Comparison of ENCODE assay signal across 23 mouse cellular contexts in genomic region chr6:129186022-129186421, GRCm38 (mm10). TPM values are rescaled to one million over a fixed set of nuclear protein-coding genes. Genes with fewer than 3 reads are reported as not detected.
DNase-seq lines count a peak whose midpoint lies in the region; ATAC-seq and TF ChIP-seq lines count a peak whose summit lies in the region.
"Had no signal": no experiment of that assay in that cellular context is flagged by ENCODE, and none has a peak within 500 bp of the region (broad histone marks: within the 10 kb centered on the region; RNA-seq: fewer than 3 reads in every experiment).

No protein-coding gene starts in this region.

- WGBS in lung, adult 2 months = 72% methylated on average over 4 of the region's 4 CpGs
- WGBS in hindbrain, embryonic 12.5 days = 87% methylated on average over 4 of the region's 4 CpGs

- peak; percentile 54 for ATAC-seq in inflammation-experienced regulatory T-cells, adult 6 months
- ATAC-seq in hindbrain, embryonic 12.5 days (ENCODE audit: low FRiP score) = no peak
- ATAC-seq: forebrain, embryonic 15.5 days; Patski had no signal

- H3K27ac ChIP-seq in hindbrain, embryonic 12.5 days = no peak overlapping the region
- H3K27ac ChIP-seq: embryonic facial prominence, embryonic 15.5 days; forebrain, embryonic 15.5 days; heart, adult 2 months; heart, embryonic 13.5 days; kidney, embryonic 15.5 days; liver, embryonic 15.5 days; neural tube, embryonic 15.5 days had no signal

- no peaks in the 10 kb centered on the region for H3K27me3 ChIP-seq in hindbrain, embryonic 12.5 days
- H3K27me3 ChIP-seq: embryonic facial prominence, embryonic 15.5 days; forebrain, embryonic 15.5 days; heart, embryonic 13.5 days; kidney, embryonic 15.5 days; liver, embryonic 15.5 days; neural tube, embryonic 15.5 days; Patski had no signal

- TF ChIP-seq CTCF in lung, adult 2 months (IDR thresholded peaks at IDR 0.05; ENCODE audit: insufficient read depth, low read length) = no peak

- no peaks in the 10 kb centered on the region for H3K9me3 ChIP-seq in hindbrain, embryonic 12.5 days (replicated peaks)
- H3K9me3 ChIP-seq: embryonic facial prominence, embryonic 15.5 days; forebrain, embryonic 15.5 days; heart, embryonic 13.5 days; kidney, embryonic 15.5 days; liver, embryonic 15.5 days; neural tube, embryonic 15.5 days had no signal

- no peak overlapping the region for H3K4me2 ChIP-seq in hindbrain, embryonic 12.5 days (replicated peaks)
- H3K4me2 ChIP-seq: embryonic facial prominence, embryonic 15.5 days; forebrain, embryonic 15.5 days; heart, embryonic 13.5 days; kidney, embryonic 15.5 days; liver, embryonic 15.5 days; midbrain, embryonic 11.5 days; neural tube, embryonic 15.5 days had no signal

- intact Hi-C loops in left cerebral cortex, postnatal 14 days (cut with DNase I) = loop anchor here (10.0 kb wide), 2 partner anchors 201 to 291 kb away; partner anchors contain the start of gene BC035044

- H3K4me3 ChIP-seq in lung, adult 2 months (replicated peaks; ENCODE audit: extremely low read depth, low read depth, low read length) = peak overlapping the region; percentile 32
- H3K4me3 ChIP-seq in hindbrain, embryonic 12.5 days = no peak overlapping the region
- H3K4me3 ChIP-seq: embryonic facial prominence, embryonic 15.5 days; forebrain, embryonic 15.5 days; heart, adult 2 months; heart, embryonic 13.5 days; kidney, embryonic 15.5 days; liver, embryonic 15.5 days; neural tube, embryonic 15.5 days had no signal

- no peak for DNase-seq in lung, adult 2 months
- DNase-seq in lung, postnatal 4 days = no peak
- peak; percentile 67 for DNase-seq in T-cell, adult 2 months (ENCODE audit: low spot score)
- DNase-seq in kidney, postnatal 14 days = no peak
- no peak for DNase-seq in left cerebral cortex, postnatal 14 days (ENCODE audit: low spot score in 2 of 2)
- DNase-seq: adrenal gland, postnatal 10 days; cerebellum, adult 9-11 months; gastrocnemius, postnatal 25 days; heart, adult 2 months; heart, postnatal 14 days; kidney, postnatal 4 days had no signal

- H3K4me1 ChIP-seq in lung, adult 2 months (ENCODE audit: control insufficient read depth, insufficient read depth, low read length) = peaks cover 4% of the 10 kb centered on the region
- no peaks in the 10 kb centered on the region for H3K4me1 ChIP-seq in hindbrain, embryonic 12.5 days
- H3K4me1 ChIP-seq: embryonic facial prominence, embryonic 15.5 days; liver, embryonic 15.5 days; neural tube, embryonic 15.5 days had no signal

- no peak overlapping the region for H3K9ac ChIP-seq in hindbrain, embryonic 12.5 days
- H3K9ac ChIP-seq: embryonic facial prominence, embryonic 15.5 days; forebrain, embryonic 15.5 days; heart, embryonic 13.5 days; kidney, embryonic 15.5 days; liver, embryonic 15.5 days; neural tube, embryonic 15.5 days had no signal

- TF ChIP-seq POLR2A in lung, adult 2 months (IDR thresholded peaks at IDR 0.05; ENCODE audit: borderline replicate concordance, extremely low read depth, low read depth, low read length) = no peak

- H3K36me3 ChIP-seq in hindbrain, embryonic 12.5 days = no peaks in the 10 kb centered on the region
- H3K36me3 ChIP-seq: forebrain, embryonic 15.5 days; neural tube, embryonic 15.5 days had no signal

RNA-seq across cellular contexts. Expression of gene Clec2d, which starts 5.6 kb away (rescaled TPM):
- 103 and 250 TPM in 2 replicates for polyA plus RNA-seq in lung, adult 2 months (2012; rRNA removed)
- 10 to 100 TPM; 12.0 to 41.7 (median 33.6) TPM for polyA plus RNA-seq in inflammation-experienced regulatory T-cells, adult 6 months (2017; shearing (Covaris generic))
- not detected in 2 replicates for polyA plus RNA-seq in hindbrain, embryonic 12.5 days (2016; fragmentation: Nextera tagmentation; extraction: Ambion mirVana)
- 1 to 10 TPM; 6.1 to 8.0 TPM for total RNA-seq in left cerebral cortex, postnatal 14 days (2021)
- polyA plus RNA-seq: hindbrain, embryonic 11.5 days; midbrain, embryonic 11.5 days; midbrain, postnatal 0 days had no signal

Comparison
In these comparisons a context has a peak if more than half of its experiments do, and no peak if none do; other contexts are left out.
1. RNA of gene Clec2d, which starts 5.6 kb away (polyA plus RNA-seq): 103 to 250 TPM in lung, adult 2 months and 12.0 to 41.7 TPM in inflammation-experienced regulatory T-cells, adult 6 months; not detected in hindbrain, embryonic 12.5 days; every median in the first group is over 10 times any median in the second.